Mouse (Mus musculus) thymus, adult 2 months (tissue): ENCODE measurements at regions not wholly inside any gene's neighbourhood (a gene's known extent, or its start where the extent isn't known, plus 50 kb on each side); places are given as distances from the start of the nearest gene placed in this dataset.

Source experiments
- DNase-seq: peaks from one replicate; pipeline ENCODE4 v3.0.0; 2021
- H3K27ac ChIP-seq: fragments of 200-500 bp; 2 replicates; pipeline ENCODE4 v1.5.1; 2012; ENCODE audit warnings: low read length, control low read depth; ENCODE audit not compliant: control insufficient read depth, insufficient read depth
- H3K27me3 ChIP-seq: fragments of 200-500 bp; 2 replicates; pipeline ENCODE4 v1.6.1; 2012; ENCODE audit warnings: mild to moderate bottlenecking, low read length, moderate library complexity, mixed read lengths; ENCODE audit not compliant: control insufficient read depth, insufficient read depth
- H3K36me3 ChIP-seq: fragments of 200-500 bp; 2 replicates; pipeline ENCODE4 v1.6.1; 2012; ENCODE audit warnings: mild to moderate bottlenecking, low read length, moderate library complexity; ENCODE audit not compliant: control insufficient read depth, insufficient read depth
- H3K4me1 ChIP-seq: fragments of 200-500 bp; replicated peaks from 2 replicates; pipeline ENCODE4 v1.6.1; 2012; ENCODE audit warnings: low read length; ENCODE audit not compliant: control insufficient read depth, insufficient read depth
- H3K4me3 ChIP-seq: fragments of 200-500 bp; 2 replicates; pipeline ENCODE4 v1.5.1; 2012; ENCODE audit warnings: mild to moderate bottlenecking, low read length, control low read depth, moderate library complexity; ENCODE audit not compliant: control insufficient read depth, insufficient read depth
- CTCF ChIP-seq: fragments of 200-500 bp; IDR thresholded peaks from 2 replicates; pipeline ENCODE4 v1.5.1; 2012; ENCODE audit warnings: mild to moderate bottlenecking, control low read depth, low read length, moderate library complexity, borderline replicate concordance; ENCODE audit not compliant: control insufficient read depth, poor library complexity, insufficient read depth; ENCODE audit errors: extremely low read depth
- POLR2A ChIP-seq: fragments of 200-500 bp; IDR thresholded peaks from 2 replicates; pipeline ENCODE4 v1.6.1; 2012; ENCODE audit warnings: mild to moderate bottlenecking, low read length, control low read depth, moderate library complexity; ENCODE audit not compliant: control insufficient read depth, poor library complexity, insufficient read depth; ENCODE audit errors: extremely low read depth
- WGBS: fragments of 180-500 bp; shearing (Covaris S2); methylation state at CpG from one replicate; pipeline ENCODE4 v1.1.7; 2018; 5-methylcytosine and 5-hydroxymethylcytosine counted together

GRCm38 (mm10) chr5:133320206-133320605 lies 777.1 kb upstream of the Auts2 start:
- Histone ChIP-seq H3K4me1 (no peaks in the 10 kb centered on the region), H3K4me3 (no peak overlapping the region), H3K27ac (no peak overlapping the region), H3K36me3 (no peaks in the 10 kb centered on the region), H3K27me3 (no peaks in the 10 kb centered on the region)
- WGBS: 100% methylated on average over 1 of the region's 1 CpGs
- DNase-seq: no peak
- no peak for TF ChIP-seq POLR2A
- TF ChIP-seq CTCF: no peak

GRCm38 (mm10) chr5:133314031-133314430 lies 770.9 kb upstream of the Auts2 start:
- H3K36me3 ChIP-seq: no peaks in the 10 kb centered on the region
- no peak for DNase-seq
- H3K27ac ChIP-seq: no peak overlapping the region
- H3K4me1 ChIP-seq: no peaks in the 10 kb centered on the region
- H3K4me3 ChIP-seq: no peak overlapping the region
- TF ChIP-seq POLR2A: no peak
- TF ChIP-seq CTCF: no peak
- 89% methylated on average over 7 of the region's 7 CpGs for WGBS
- no peaks in the 10 kb centered on the region for H3K27me3 ChIP-seq

- no peaks in the 10 kb centered on the region for H3K27me3 ChIP-seq
- no peak overlapping the region for H3K4me3 ChIP-seq
- whole genome bisulfite sequencing: 85% methylated on average over 6 of the region's 6 CpGs
- no peak for DNase-seq
- H3K4me1 ChIP-seq: no peaks in the 10 kb centered on the region
- TF ChIP-seq POLR2A (no peak), CTCF (no peak)
- no peaks in the 10 kb centered on the region for H3K36me3 ChIP-seq
- no peak overlapping the region for H3K27ac ChIP-seq
These were observed 768.1 kb upstream of the Auts2 start for GRCm38 (mm10) chr5:133310979-133311890.

- no peak for DNase-seq
- no peak overlapping the region for H3K4me3 ChIP-seq
- no peaks in the 10 kb centered on the region for H3K27me3 ChIP-seq
- no peak for TF ChIP-seq POLR2A
- no peak for TF ChIP-seq CTCF
- 93% methylated on average over 7 of the region's 7 CpGs for WGBS
- no peak overlapping the region for H3K27ac ChIP-seq
- no peaks in the 10 kb centered on the region for H3K4me1 ChIP-seq
- H3K36me3 ChIP-seq: no peaks in the 10 kb centered on the region
These were observed 724.7 kb upstream of the Auts2 start for GRCm38 (mm10) chr5:133267887-133268286.

- H3K4me1 ChIP-seq: no peaks in the 10 kb centered on the region
- no peak for DNase-seq
- H3K27me3 ChIP-seq: no peaks in the 10 kb centered on the region
- H3K36me3 ChIP-seq: no peaks in the 10 kb centered on the region
- TF ChIP-seq POLR2A (no peak), CTCF (no peak)
- H3K27ac ChIP-seq: no peak overlapping the region
- 68% methylated on average over 2 of the region's 2 CpGs for WGBS
- H3K4me3 ChIP-seq: no peak overlapping the region
These were observed 724.2 kb upstream of the Auts2 start for GRCm38 (mm10) chr5:133267356-133267755.

- Histone ChIP-seq H3K27me3 (no peaks in the 10 kb centered on the region), H3K4me3 (no peak overlapping the region), H3K4me1 (no peaks in the 10 kb centered on the region), H3K36me3 (no peaks in the 10 kb centered on the region), H3K27ac (no peak overlapping the region)
- DNase-seq: no peak
- TF ChIP-seq POLR2A (no peak), CTCF (no peak)
- 88% methylated on average over 7 of the region's 7 CpGs for WGBS
These were observed 721.8 kb upstream of the Auts2 start for GRCm38 (mm10) chr5:133264976-133265375.

- WGBS: 86% methylated on average over 3 of the region's 3 CpGs
- Histone ChIP-seq H3K27me3 (no peaks in the 10 kb centered on the region), H3K36me3 (no peaks in the 10 kb centered on the region), H3K4me3 (no peak overlapping the region), H3K27ac (no peak overlapping the region), H3K4me1 (no peaks in the 10 kb centered on the region)
- TF ChIP-seq POLR2A (no peak), CTCF (no peak)
- no peak for DNase-seq
These were observed 675.7 kb upstream of the Auts2 start for GRCm38 (mm10) chr5:133218801-133219200.
